10 mouse cellular contexts compared by ENCODE assay signal in the genomic region with DNA sequence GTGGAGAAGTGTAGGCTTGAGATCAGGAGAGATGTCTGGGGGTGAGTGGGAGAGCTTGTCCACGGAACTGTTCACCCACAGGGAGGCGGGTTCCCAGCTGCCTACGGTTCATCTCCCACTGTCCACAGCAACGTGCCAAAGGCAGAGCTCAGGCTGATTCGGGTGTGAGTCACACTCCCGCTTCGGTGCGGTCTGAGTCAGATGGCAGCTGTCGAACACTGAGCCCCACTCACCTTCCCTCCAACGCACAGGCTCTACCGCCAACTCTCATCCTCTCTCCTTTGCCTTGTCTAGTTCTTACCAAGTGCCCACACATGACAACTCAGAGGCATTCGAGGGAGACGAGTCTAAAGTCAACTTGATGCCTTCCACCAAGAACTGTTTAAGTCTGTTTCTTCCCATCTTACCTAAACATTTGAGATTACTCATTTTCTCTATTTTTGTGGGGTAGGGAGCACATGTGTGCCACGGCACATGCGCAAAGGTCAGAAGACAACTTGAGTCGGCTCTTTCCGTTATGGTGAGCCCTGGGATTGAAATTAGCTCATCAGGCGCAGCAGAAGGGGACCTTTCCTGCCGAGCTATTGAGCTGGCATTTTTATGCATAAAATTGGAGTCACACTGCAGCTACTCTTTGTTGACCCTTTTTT.
A peak's percentile ranks its signal among the peaks of the same experiment; 100 is the strongest.
DNase-seq lines count a peak whose midpoint lies in the region; ATAC-seq lines count a peak whose summit lies in the region.
"Had no signal": no experiment of that assay in that cellular context is flagged by ENCODE, and none has a peak within 500 bp of the region (broad histone marks: within the 10 kb centered on the region; RNA-seq: fewer than 3 reads in every experiment).

No protein-coding gene starts in this region.

- no peak overlapping the region for H3K4me3 ChIP-seq in hindbrain, embryonic 12.5 days
- H3K4me3 ChIP-seq in hindbrain, embryonic 10.5 days = no peak overlapping the region
- H3K4me3 ChIP-seq in forebrain, embryonic 15.5 days = no peak overlapping the region
- H3K4me3 ChIP-seq: stomach, embryonic 15.5 days had no signal

- 0 out of 2 replicates have a peak overlapping the region, but pooled peaks have one; percentile 30 for H3K27ac ChIP-seq in hindbrain, embryonic 12.5 days
- H3K27ac ChIP-seq in hindbrain, embryonic 10.5 days = no peak overlapping the region
- no peak overlapping the region for H3K27ac ChIP-seq in forebrain, embryonic 15.5 days (replicated peaks)
- H3K27ac ChIP-seq: macrophage; stomach, embryonic 15.5 days had no signal

- no peaks in the 10 kb centered on the region for H3K36me3 ChIP-seq in hindbrain, embryonic 12.5 days
- peaks cover 10% of the 10 kb centered on the region; the same call in 1 of the 2 replicates for H3K36me3 ChIP-seq in hindbrain, embryonic 10.5 days
- no peaks in the 10 kb centered on the region for H3K36me3 ChIP-seq in forebrain, embryonic 15.5 days
- H3K36me3 ChIP-seq: stomach, embryonic 15.5 days had no signal

- H3K9ac ChIP-seq in hindbrain, embryonic 12.5 days = no peak overlapping the region
- H3K9ac ChIP-seq in forebrain, embryonic 15.5 days (replicated peaks) = no peak overlapping the region
- H3K9ac ChIP-seq: stomach, embryonic 15.5 days had no signal

- no peak for DNase-seq in hindbrain, embryonic 10.5 days (ENCODE audit: low spot score)
- DNase-seq in R1 (ENCODE audit: low read depth, low spot score) = peak; percentile 27
- DNase-seq in frontal cortex, adult 2 months (ENCODE audit: extremely low spot score in 1 of 2, low spot score in 1 of 2) = peak; percentile 87 to 93
- peak; percentile 81 to 98 for DNase-seq in left cerebral cortex, postnatal 25 days (ENCODE audit: low spot score in 2 of 2)
- DNase-seq in lung, postnatal 4 days = no peak

- peaks cover 12% of the 10 kb centered on the region for H3K4me1 ChIP-seq in hindbrain, embryonic 12.5 days
- peaks cover 8% of the 10 kb centered on the region; the same call in 1 of the 2 replicates for H3K4me1 ChIP-seq in hindbrain, embryonic 10.5 days (replicated peaks)
- peaks cover 19% of the 10 kb centered on the region for H3K4me1 ChIP-seq in forebrain, embryonic 15.5 days
- H3K4me1 ChIP-seq: stomach, embryonic 15.5 days had no signal

- H3K4me2 ChIP-seq in hindbrain, embryonic 12.5 days (replicated peaks) = no peak overlapping the region
- no peak overlapping the region for H3K4me2 ChIP-seq in forebrain, embryonic 15.5 days (replicated peaks)
- H3K4me2 ChIP-seq: stomach, embryonic 15.5 days had no signal

- no peaks in the 10 kb centered on the region for H3K9me3 ChIP-seq in hindbrain, embryonic 12.5 days (replicated peaks)
- no peaks in the 10 kb centered on the region for H3K9me3 ChIP-seq in hindbrain, embryonic 10.5 days
- no peaks in the 10 kb centered on the region for H3K9me3 ChIP-seq in forebrain, embryonic 15.5 days
- H3K9me3 ChIP-seq: stomach, embryonic 15.5 days had no signal

- intact Hi-C loops in left cerebral cortex, postnatal 25 days (cut with DNase I) = loop anchor here (2.0 kb wide), 2 partner anchors 32 to 66 kb away; no protein-coding TSS in a partner anchor

- ATAC-seq in hindbrain, embryonic 12.5 days (ENCODE audit: low FRiP score) = no peak
- ATAC-seq in forebrain, embryonic 15.5 days (replicated peaks) = no peak
- no peak for ATAC-seq in inflammation-experienced regulatory T-cells, adult 6 months

- WGBS in hindbrain, embryonic 12.5 days = 78% methylated on average over 19 of the region's 19 CpGs
- WGBS in hindbrain, embryonic 10.5 days = 85% methylated on average over 19 of the region's 19 CpGs
- WGBS in forebrain, embryonic 15.5 days = 81% methylated on average over 19 of the region's 19 CpGs

- no peaks in the 10 kb centered on the region for H3K27me3 ChIP-seq in hindbrain, embryonic 12.5 days
- H3K27me3 ChIP-seq in hindbrain, embryonic 10.5 days (ENCODE audit: insufficient read depth, poor library complexity, severe bottlenecking) = no peaks in the 10 kb centered on the region
- no peaks in the 10 kb centered on the region for H3K27me3 ChIP-seq in forebrain, embryonic 15.5 days
- H3K27me3 ChIP-seq: stomach, embryonic 15.5 days had no signal

Comparison
In these comparisons a context has a peak if more than half of its experiments do, and no peak if none do; other contexts are left out.
1. DNase-seq: peak in R1 (single experiment), frontal cortex, adult 2 months (2 of 2) and left cerebral cortex, postnatal 25 days (2 of 2); none in hindbrain, embryonic 10.5 days (single experiment) and lung, postnatal 4 days (0 of 2).